Mouse (Mus musculus): ENCODE measurements around the gene Cdc34.
A peak's percentile ranks its signal among the peaks of the same experiment; 100 is the strongest.
"Not testable (repeated sequence)": the region's sequence is repeated elsewhere in the genome, so short reads cannot be mapped to it uniquely, and the experiment has no call there.

The Cdc34 gene

GRCm38 (mm10) chr10:79695231-79696128 is 13.5 kb downstream of the Cdc34 start:
- peak; percentile 81 for ATAC-seq (ENCODE audit: low TSS enrichment)

GRCm38 (mm10) chr10:79696129-79696651 is 14.2 kb downstream of the Cdc34 start:
- ATAC-seq (ENCODE audit: low TSS enrichment): no peak

GRCm38 (mm10) chr10:79697916-79698315 is 15.9 kb downstream of the Cdc34 start:
- no peak for ATAC-seq (ENCODE audit: low TSS enrichment)

GRCm38 (mm10) chr10:79698459-79698858 is 16.5 kb downstream of the Cdc34 start:
- ATAC-seq (ENCODE audit: low TSS enrichment): no peak

GRCm38 (mm10) chr10:79700676-79701075 is 18.7 kb downstream of the Cdc34 start:
- no peak for ATAC-seq (ENCODE audit: low TSS enrichment)

- ATAC-seq (ENCODE audit: low TSS enrichment): no peak
Measured at GRCm38 (mm10) chr10:79701443-79702129, 19.6 kb downstream of the Cdc34 start.

GRCm38 (mm10) chr10:79702970-79703369 is 21.0 kb downstream of the Cdc34 start:
- ATAC-seq (ENCODE audit: low TSS enrichment): not testable (repeated sequence)

- no peak for ATAC-seq (ENCODE audit: low TSS enrichment)
Measured at GRCm38 (mm10) chr10:79703541-79703940, 21.5 kb downstream of the Cdc34 start.

GRCm38 (mm10) chr10:79704065-79704969 is 22.3 kb downstream of the Cdc34 start, which contains the start of gene Bsg:
Gene Bsg, plus strand, starts transcription at chr10:79704491.
- ATAC-seq (ENCODE audit: low TSS enrichment): peak; percentile 91

- no peak for ATAC-seq (ENCODE audit: low TSS enrichment)
Measured at GRCm38 (mm10) chr10:79704970-79705360, 23.0 kb downstream of the Cdc34 start.

GRCm38 (mm10) chr10:79705951-79706350 is 24.0 kb downstream of the Cdc34 start:
- no peak for ATAC-seq (ENCODE audit: low TSS enrichment)

GRCm38 (mm10) chr10:79706406-79707094 is 24.6 kb downstream of the Cdc34 start:
- ATAC-seq (ENCODE audit: low TSS enrichment): no peak

- no peak for ATAC-seq (ENCODE audit: low TSS enrichment)
Measured at GRCm38 (mm10) chr10:79707162-79707561, 25.2 kb downstream of the Cdc34 start.

GRCm38 (mm10) chr10:79707759-79708158 is 25.8 kb downstream of the Cdc34 start:
- no peak for ATAC-seq (ENCODE audit: low TSS enrichment)

GRCm38 (mm10) chr10:79708668-79709067 is 26.7 kb downstream of the Cdc34 start:
- no peak for ATAC-seq (ENCODE audit: low TSS enrichment)

GRCm38 (mm10) chr10:79709307-79709706 is 27.3 kb downstream of the Cdc34 start:
- no peak for ATAC-seq (ENCODE audit: low TSS enrichment)

- no peak for ATAC-seq (ENCODE audit: low TSS enrichment)
Measured at GRCm38 (mm10) chr10:79712029-79712428, 30.0 kb downstream of the Cdc34 start.

- ATAC-seq (ENCODE audit: low TSS enrichment): peak; percentile 45
Measured at GRCm38 (mm10) chr10:79712499-79713126, 30.6 kb downstream of the Cdc34 start.

GRCm38 (mm10) chr10:79713163-79713562 is 31.2 kb downstream of the Cdc34 start:
- no peak for ATAC-seq (ENCODE audit: low TSS enrichment)

- no peak for ATAC-seq (ENCODE audit: low TSS enrichment)
Measured at GRCm38 (mm10) chr10:79714996-79715395, 33.0 kb downstream of the Cdc34 start.

Data from frontal cortex, adult (tissue).